Mouse (Mus musculus) stomach, postnatal 0 days (tissue): ENCODE measurements around the gene Aldh1l1.

ENCODE experiments used
- CTCF ChIP-seq: IDR thresholded peaks from 2 replicates; pipeline ENCODE4 v1.5.1; 2016; ENCODE audit warnings: antibody characterized with exemption, low read depth, mild to moderate bottlenecking, moderate library complexity
- EP300 ChIP-seq: optimal IDR thresholded peaks from 2 replicates; pipeline ENCODE3; 2016; ENCODE audit warnings: antibody characterized with exemption

- TF ChIP-seq CTCF (no peak), EP300 (no peak)
Observed at GRCm38 (mm10) chr6:90453751-90454150, 32.5 kb upstream of the Aldh1l1 start.
